Mouse (Mus musculus) induced T-regulatory cell, adult 2 months (primary cell): ENCODE results near the gene Slc22a14.

Experiments used
- DNase-seq: peaks from one replicate; pipeline ENCODE4 v3.0.0-alpha.2; 2012; ENCODE audit warnings: low read depth

The Slc22a14 gene

GRCm38 (mm10) chr9:119203617-119204016 lies 161.7 kb downstream of the Slc22a14 start:
- no peak for DNase-seq

GRCm38 (mm10) chr9:119201653-119202052 lies 163.7 kb downstream of the Slc22a14 start:
- no peak for DNase-seq

GRCm38 (mm10) chr9:119199151-119199861 lies 166.0 kb downstream of the Slc22a14 start:
- no peak for DNase-seq

GRCm38 (mm10) chr9:119192202-119192990 lies 173.0 kb downstream of the Slc22a14 start:
- peak; percentile 63 for DNase-seq

GRCm38 (mm10) chr9:119181241-119181728 lies 184.1 kb downstream of the Slc22a14 start:
- DNase-seq: no peak

DNA sequence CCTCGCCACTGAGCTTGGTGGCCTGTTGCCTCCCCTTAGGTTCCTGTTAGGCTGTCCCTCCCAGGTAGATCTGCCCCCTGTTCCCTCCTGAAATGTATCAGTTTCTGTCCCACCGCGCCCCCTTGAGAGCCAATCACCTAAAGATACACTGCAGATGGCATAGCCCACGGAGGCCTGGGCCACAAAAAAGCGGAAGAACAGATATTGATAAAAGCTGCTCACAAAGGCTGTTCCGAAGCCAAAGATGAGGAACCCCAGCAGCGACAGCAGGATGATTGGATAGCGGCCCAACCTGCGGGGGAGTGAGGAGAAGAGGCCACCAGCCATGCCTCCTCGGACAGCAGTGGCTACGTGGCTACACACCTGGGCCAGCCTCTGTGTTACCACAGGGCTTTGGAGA lies 186.1 kb downstream of the Slc22a14 start:
- DNase-seq: no peak

- no peak for DNase-seq
Observed at GRCm38 (mm10) chr9:119167608-119168007, 197.7 kb downstream of the Slc22a14 start.

DNA sequence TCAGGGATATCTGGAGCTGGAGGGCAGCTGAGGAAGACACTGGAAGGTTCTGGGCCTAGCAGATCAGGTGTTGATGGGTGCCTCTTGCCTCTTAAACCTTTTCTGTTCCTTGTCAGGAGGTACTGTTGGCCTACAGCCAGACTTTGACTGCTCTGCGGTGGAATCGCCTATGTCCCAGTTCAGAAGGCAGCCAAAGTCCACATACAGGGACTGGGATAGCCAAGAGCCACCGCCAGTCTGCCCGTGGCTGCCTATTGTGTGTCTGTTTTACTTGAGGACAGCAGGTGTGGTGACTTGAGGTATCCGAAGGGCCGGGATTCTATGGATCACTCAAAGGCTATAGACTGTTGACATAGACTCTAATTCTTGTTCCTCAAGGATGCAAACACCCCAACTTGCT lies 199.8 kb downstream of the Slc22a14 start:
- DNase-seq: no peak

- DNase-seq: no peak
Observed at GRCm38 (mm10) chr9:119164743-119165142, 200.6 kb downstream of the Slc22a14 start.

- no peak for DNase-seq
Observed at GRCm38 (mm10) chr9:119160689-119161088, 204.7 kb downstream of the Slc22a14 start.

- DNase-seq: no peak
Observed at GRCm38 (mm10) chr9:119158861-119159260, 206.5 kb downstream of the Slc22a14 start, which contains the start of gene Gm47289. Gene Gm47289 (plus strand): TSS chr9:119159161.

DNA sequence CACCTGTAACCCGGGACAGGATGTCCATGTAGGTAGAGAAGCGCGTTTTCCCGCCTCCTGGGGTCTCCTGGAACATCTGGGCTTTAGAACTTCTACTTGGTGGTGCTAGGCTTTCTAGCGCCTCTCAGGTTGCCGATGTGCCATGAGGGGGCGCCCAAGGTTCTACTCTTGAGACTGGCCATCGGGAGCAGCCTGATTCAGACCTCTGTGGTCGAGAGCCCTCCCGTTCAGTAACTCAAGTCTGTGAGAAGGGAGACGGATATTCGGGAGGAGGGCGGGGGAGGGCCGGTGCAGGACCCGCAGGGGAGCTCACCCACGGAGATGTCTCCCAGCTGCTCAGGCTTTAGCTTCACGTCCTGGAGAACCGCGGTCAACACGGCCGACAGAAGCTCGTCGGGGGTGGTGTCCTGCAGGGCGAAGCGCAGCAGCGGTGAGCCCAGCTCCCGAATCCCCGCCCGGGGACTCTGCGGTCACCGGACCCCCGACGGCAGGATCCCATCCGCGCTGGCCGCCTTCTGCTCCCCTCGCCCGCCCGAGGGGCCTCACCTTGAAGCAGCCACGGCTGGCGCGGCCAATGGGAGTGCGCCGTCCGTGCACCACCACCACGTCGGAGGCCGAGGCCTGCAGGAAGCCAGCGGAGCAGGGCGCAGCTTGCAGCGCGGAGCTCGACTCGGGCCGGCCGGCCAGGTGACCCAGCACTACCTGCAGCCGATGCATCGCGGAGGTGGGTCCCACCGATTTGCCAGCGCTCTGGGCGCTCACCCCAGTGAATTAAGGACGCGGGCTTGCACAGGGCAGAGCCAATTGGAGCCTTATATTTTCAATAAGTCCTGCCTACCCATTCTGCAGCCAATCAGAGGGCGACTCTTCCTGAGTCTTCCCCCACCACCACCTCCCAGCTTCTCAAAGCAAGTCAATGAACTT lies 208.8 kb downstream of the Slc22a14 start, which contains the start of gene Acaa1b:
Acaa1b (minus strand) TSS at position 816 of the 924 bp plus-strand sequence.
- DNase-seq: peak; percentile 60

DNA sequence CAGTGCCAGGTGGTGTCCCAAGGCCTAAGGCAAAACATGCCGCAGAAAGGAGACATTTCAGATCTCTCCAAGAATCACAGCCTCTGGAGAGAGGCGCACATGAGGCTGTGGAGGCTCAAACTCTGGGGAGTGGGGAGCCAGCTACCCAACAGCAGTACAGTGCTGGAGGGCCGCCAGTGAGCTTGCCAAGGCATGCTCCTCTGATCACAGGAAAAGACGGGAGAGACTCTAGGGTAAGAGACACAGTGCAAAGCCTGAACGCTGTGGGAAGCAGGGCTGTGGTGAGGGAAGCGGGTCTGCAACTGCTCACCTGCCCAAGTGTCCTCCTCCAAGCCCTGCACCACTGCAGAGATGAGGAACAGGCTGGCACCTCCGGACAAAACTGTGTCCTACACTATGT lies 209.5 kb downstream of the Slc22a14 start:
- DNase-seq: no peak

- DNase-seq: no peak
Observed at GRCm38 (mm10) chr9:119155416-119155815, 209.9 kb downstream of the Slc22a14 start.

GRCm38 (mm10) chr9:119151751-119152150 lies 213.6 kb downstream of the Slc22a14 start:
- no peak for DNase-seq

GRCm38 (mm10) chr9:119149601-119150000 lies 215.8 kb downstream of the Slc22a14 start:
- peak; percentile 38 for DNase-seq

GRCm38 (mm10) chr9:119146098-119146770 lies 219.1 kb downstream of the Slc22a14 start:
- DNase-seq: no peak

DNA sequence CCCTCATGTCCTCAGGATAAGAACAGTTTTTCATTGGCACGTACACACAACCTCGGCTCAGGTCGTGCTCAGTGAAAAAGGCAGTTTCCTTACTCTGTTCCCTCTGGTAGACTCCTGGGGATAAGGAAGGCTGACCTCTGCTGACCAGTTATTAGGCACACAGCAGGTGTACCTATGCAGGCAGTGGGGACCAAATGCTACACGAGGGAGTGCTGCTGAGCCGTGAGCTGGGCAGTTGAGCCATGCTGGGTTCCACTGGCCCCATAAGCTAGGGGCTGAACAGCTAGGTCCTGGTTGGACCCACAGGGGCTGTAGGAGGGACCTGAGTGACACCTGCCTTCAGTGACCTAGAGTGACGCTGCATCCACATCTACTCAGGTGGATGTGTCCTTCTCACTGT lies 219.7 kb downstream of the Slc22a14 start:
- DNase-seq: no peak

DNA sequence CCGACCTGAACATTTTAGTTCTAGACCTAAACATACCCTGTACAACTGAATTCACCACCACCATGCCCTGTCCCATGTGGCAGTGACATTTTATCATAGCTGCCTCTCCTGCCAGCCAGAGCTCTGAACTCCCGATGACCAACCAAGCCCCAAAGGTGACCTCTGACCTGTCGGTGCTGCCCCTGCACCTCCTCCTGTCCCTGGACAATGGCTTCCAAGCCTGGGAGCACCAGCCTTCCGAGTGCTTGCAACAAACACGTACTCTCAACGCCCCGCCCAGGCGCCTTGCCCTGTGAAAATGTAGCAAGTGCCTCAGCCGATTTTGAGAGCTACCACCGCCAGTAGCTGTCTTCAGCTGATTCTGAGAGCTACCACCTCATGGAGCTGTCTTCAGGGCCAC lies 220.2 kb downstream of the Slc22a14 start:
- DNase-seq: no peak

GRCm38 (mm10) chr9:119144696-119145095 lies 220.7 kb downstream of the Slc22a14 start:
- DNase-seq: no peak

DNA sequence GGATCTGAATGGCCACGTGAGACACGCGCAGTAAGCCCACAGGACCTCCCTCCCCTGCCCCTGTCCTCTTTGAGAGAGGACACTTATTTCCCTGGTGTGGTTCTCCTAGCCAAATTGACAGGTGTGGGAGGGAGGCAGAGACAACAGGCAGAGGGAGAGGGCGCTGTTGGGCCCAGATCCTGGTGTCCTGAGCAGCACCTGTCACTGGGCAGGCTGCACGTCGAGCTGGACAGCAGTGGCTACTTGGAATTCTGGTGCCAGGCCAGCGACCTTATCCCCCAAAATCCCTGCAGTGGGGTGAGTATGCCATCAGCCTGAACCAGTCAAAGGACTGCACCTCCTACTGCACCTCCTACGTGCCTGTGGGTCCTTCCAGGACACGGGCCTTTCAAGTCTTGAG lies 222.0 kb downstream of the Slc22a14 start:
- DNase-seq: no peak
